Comparison of ENCODE assay signal across 8 mouse cellular contexts in genomic region chr17:12991194-12991634, GRCm38 (mm10). TPM values are rescaled to one million over a fixed set of nuclear protein-coding genes. Genes with fewer than 3 reads are reported as not detected.
DNase-seq lines count a peak whose midpoint lies in the region; ATAC-seq and TF ChIP-seq lines count a peak whose summit lies in the region.

No protein-coding gene starts in this region.

- H3K9ac ChIP-seq in heart, adult 2 months (ENCODE audit: low read depth, low read length), result peak overlapping the region; percentile 96
- peak overlapping the region; percentile 100 for H3K9ac ChIP-seq in kidney, postnatal 0 days (ENCODE audit: low read depth, low read length)
- peak overlapping the region; percentile 100; the same call in 1 of the 2 replicates for H3K9ac ChIP-seq in stomach, embryonic 15.5 days

- H3K9me3 ChIP-seq in kidney, postnatal 0 days (replicated peaks; ENCODE audit: low read length), result no peaks in the 10 kb centered on the region
- H3K9me3 ChIP-seq in megakaryocyte, embryonic 14.5 days, result no peaks in the 10 kb centered on the region
- no peaks in the 10 kb centered on the region for H3K9me3 ChIP-seq in stomach, embryonic 15.5 days

- H3K4me3 ChIP-seq in heart, adult 2 months, result peak overlapping the region; percentile 79
- peak overlapping the region; percentile 95 for H3K4me3 ChIP-seq in kidney, postnatal 0 days (replicated peaks; ENCODE audit: low read depth, low read length)
- peak overlapping the region; percentile 95 for H3K4me3 ChIP-seq in megakaryocyte, embryonic 14.5 days (replicated peaks)
- peak overlapping the region; percentile 100 for H3K4me3 ChIP-seq in stomach, embryonic 15.5 days (replicated peaks)

- no peaks in the 10 kb centered on the region for H3K27me3 ChIP-seq in heart, adult 2 months (ENCODE audit: control insufficient read depth, insufficient read depth, low read length)
- no peaks in the 10 kb centered on the region for H3K27me3 ChIP-seq in kidney, postnatal 0 days (ENCODE audit: insufficient read depth, low read length)
- H3K27me3 ChIP-seq in megakaryocyte, embryonic 14.5 days (replicated peaks), result no peaks in the 10 kb centered on the region
- H3K27me3 ChIP-seq in stomach, embryonic 15.5 days (replicated peaks), result no peaks in the 10 kb centered on the region

- peak overlapping the region; percentile 100 for H3K27ac ChIP-seq in heart, adult 2 months
- peak overlapping the region; percentile 100 for H3K27ac ChIP-seq in kidney, postnatal 0 days
- H3K27ac ChIP-seq in stomach, embryonic 15.5 days, result peak overlapping the region; percentile 100

- no peak for TF ChIP-seq POLR2A in heart, adult 2 months (IDR thresholded peaks at IDR 0.05; ENCODE audit: insufficient read depth, low read depth, low read length)

- no peak for TF ChIP-seq CTCF in heart, adult 2 months (IDR thresholded peaks at IDR 0.05)
- TF ChIP-seq CTCF in kidney, postnatal 0 days (IDR thresholded peaks at IDR 0.05; ENCODE audit: low read depth), result no peak

- peaks cover 4% of the 10 kb centered on the region for H3K4me1 ChIP-seq in heart, adult 2 months (ENCODE audit: control insufficient read depth, insufficient read depth, low read length)
- H3K4me1 ChIP-seq in kidney, postnatal 0 days (replicated peaks; ENCODE audit: insufficient read depth, low read length), result peaks cover 7% of the 10 kb centered on the region; the same call in 1 of the 2 replicates
- H3K4me1 ChIP-seq in megakaryocyte, embryonic 14.5 days, result peaks cover 25% of the 10 kb centered on the region
- peaks cover 4% of the 10 kb centered on the region; the same call in 1 of the 2 replicates for H3K4me1 ChIP-seq in stomach, embryonic 15.5 days

- H3K4me2 ChIP-seq in kidney, postnatal 0 days (ENCODE audit: low read length), result peak overlapping the region; percentile 86
- H3K4me2 ChIP-seq in stomach, embryonic 15.5 days, result peak overlapping the region; percentile 73

- TF ChIP-seq EP300 in heart, adult 2 months (IDR thresholded peaks at IDR 0.05; ENCODE audit: insufficient read depth, low read depth, low read length), result no peak

- WGBS in heart, adult 2 months, result 1% methylated on average over 12 of the region's 12 CpGs
- under 1% methylated on average over 12 of the region's 12 CpGs for WGBS in kidney, postnatal 0 days
- 1% methylated on average over 12 of the region's 12 CpGs for WGBS in stomach, embryonic 15.5 days

- intact Hi-C loops in heart, adult 2 months (cut with DNase I), result no loop called here
- intact Hi-C loops in heart, postnatal 25 days (cut with DNase I), result loop anchor here (2.0 to 10.0 kb wide), 3 partner anchors 30 to 576 kb away; partner anchors contain the start of genes Acat2 and Mrpl18

- H3K79me2 ChIP-seq in heart, adult 2 months (replicated peaks; ENCODE audit: control insufficient read depth, insufficient read depth, low read length), result no peaks in the 10 kb centered on the region

- no peak for ATAC-seq in kidney, postnatal 0 days (replicated peaks; ENCODE audit: low FRiP score, low read depth)
- ATAC-seq in stomach, embryonic 15.5 days (ENCODE audit: insufficient read depth, low FRiP score, low read depth), result no peak

- peak in 1 of 2 experiments; percentile 22 for DNase-seq in heart, adult 2 months
- no peak for DNase-seq in heart, postnatal 25 days (ENCODE audit: low spot score)
- peak; percentile 44 for DNase-seq in brain, adult 2 months (ENCODE audit: low read depth, low spot score)
- peak; percentile 19 for DNase-seq in forelimb bud, embryonic 11.5 days (ENCODE audit: low read depth, low spot score)
- peak; percentile 64 for DNase-seq in kidney, postnatal 0 days (ENCODE audit: low spot score)
- no peak for DNase-seq in cerebellum, adult 11 months

- peaks cover 15% of the 10 kb centered on the region for H3K36me3 ChIP-seq in heart, adult 2 months (ENCODE audit: control insufficient read depth, insufficient read depth, low read length)
- H3K36me3 ChIP-seq in kidney, postnatal 0 days (ENCODE audit: insufficient read depth, low read length), result 0 out of 2 replicates have a peak, but pooled peaks cover 3% of the 10 kb centered on the region
- H3K36me3 ChIP-seq in megakaryocyte, embryonic 14.5 days (replicated peaks; ENCODE audit: low read length), result peaks cover 20% of the 10 kb centered on the region
- H3K36me3 ChIP-seq in stomach, embryonic 15.5 days, result peaks cover 4% of the 10 kb centered on the region; the same call in 1 of the 2 replicates

RNA-seq across cellular contexts. Expression of gene Wtap, which starts 2.8 kb away (rescaled TPM):
- 10 to 100 TPM; 30.7 to 34.0 TPM for total RNA-seq in heart, adult 2 months (2021)
- 12.3 and 24.2 TPM in 2 replicates for polyA plus RNA-seq in heart, adult 2 months (2012; rRNA removed)
- total RNA-seq in heart, postnatal 25 days (2021), result 10 to 100 TPM; 31.7 to 35.6 TPM
- 143 and 150 TPM in 2 replicates for polyA plus RNA-seq in kidney, postnatal 0 days (2015; fragmentation: Nextera tagmentation; extraction: Ambion mirVana)
- polyA plus RNA-seq in megakaryocyte, embryonic 14.5 days (2012; ENCODE audit: insufficient read depth, low replicate concordance), result 5.3 and 15.9 TPM in 2 replicates
- 119 and 122 TPM in 2 replicates for polyA plus RNA-seq in stomach, embryonic 15.5 days (2015; fragmentation: Nextera tagmentation; extraction: Ambion mirVana)

RNA-seq across cellular contexts. Expression of gene Sod2, which starts 15.4 kb away (rescaled TPM):
- 1,000 to 10,000 TPM in 1 of 2 experiments, 100 to 1,000 TPM in 1; 961 to 1,111 TPM for total RNA-seq in heart, adult 2 months (2021)
- polyA plus RNA-seq in heart, adult 2 months (2012; rRNA removed), result 895 and 1,105 TPM in 2 replicates
- total RNA-seq in heart, postnatal 25 days (2021), result 1,000 to 10,000 TPM; 1,092 to 1,104 TPM
- 295 and 310 TPM in 2 replicates for polyA plus RNA-seq in kidney, postnatal 0 days (2015; fragmentation: Nextera tagmentation; extraction: Ambion mirVana)
- polyA plus RNA-seq in megakaryocyte, embryonic 14.5 days (2012; ENCODE audit: insufficient read depth, low replicate concordance), result 237 and 328 TPM in 2 replicates
- polyA plus RNA-seq in stomach, embryonic 15.5 days (2015; fragmentation: Nextera tagmentation; extraction: Ambion mirVana), result 139 and 140 TPM in 2 replicates

RNA-seq across cellular contexts. Expression of gene Acat2, which starts 30.7 kb away (rescaled TPM):
- total RNA-seq in heart, adult 2 months (2021), result 1 to 10 TPM; 5.7 to 6.9 TPM
- 6.5 and 6.6 TPM in 2 replicates for polyA plus RNA-seq in heart, adult 2 months (2012; rRNA removed)
- 1 to 10 TPM; 6.1 to 7.1 TPM for total RNA-seq in heart, postnatal 25 days (2021)
- 103 and 119 TPM in 2 replicates for polyA plus RNA-seq in kidney, postnatal 0 days (2015; fragmentation: Nextera tagmentation; extraction: Ambion mirVana)
- polyA plus RNA-seq in megakaryocyte, embryonic 14.5 days (2012; ENCODE audit: insufficient read depth, low replicate concordance), result 6.8 and 29.7 TPM in 2 replicates
- polyA plus RNA-seq in stomach, embryonic 15.5 days (2015; fragmentation: Nextera tagmentation; extraction: Ambion mirVana), result 146 and 154 TPM in 2 replicates

RNA-seq across cellular contexts. Expression of gene Acat3, which starts 50.8 kb away (rescaled TPM):
- total RNA-seq in heart, adult 2 months (2021), result not detected
- 0.32 and 0.33 TPM in 2 replicates for polyA plus RNA-seq in heart, adult 2 months (2012; rRNA removed)
- total RNA-seq in heart, postnatal 25 days (2021), result not detected
- 4.4 and 5.4 TPM in 2 replicates for polyA plus RNA-seq in kidney, postnatal 0 days (2015; fragmentation: Nextera tagmentation; extraction: Ambion mirVana)
- not detected in 2 replicates for polyA plus RNA-seq in megakaryocyte, embryonic 14.5 days (2012; ENCODE audit: insufficient read depth, low replicate concordance)
- polyA plus RNA-seq in stomach, embryonic 15.5 days (2015; fragmentation: Nextera tagmentation; extraction: Ambion mirVana), result 1.2 and 1.6 TPM in 2 replicates

Comparison
In these comparisons a context has a peak if more than half of its experiments do, and no peak if none do; other contexts are left out.
1. DNase-seq: peak in brain, adult 2 months (single experiment), forelimb bud, embryonic 11.5 days (single experiment) and kidney, postnatal 0 days (single experiment); none in heart, postnatal 25 days (single experiment) and cerebellum, adult 11 months (single experiment).
2. Peak in every context shown above with its lines, with median percentiles within 50 percentile points of each other: H3K27ac ChIP-seq, H3K4me3 ChIP-seq and H3K9ac ChIP-seq.